Mouse (Mus musculus): ENCODE results near the gene BC029722. TPM values are rescaled to one million over a fixed set of nuclear protein-coding genes. Genes with fewer than 3 reads are reported as not detected.

BC029722 gene
- total and polyA plus RNA-seq, 2 experiments from 2014 or later = 35.4 to 52.2 TPM

DNA sequence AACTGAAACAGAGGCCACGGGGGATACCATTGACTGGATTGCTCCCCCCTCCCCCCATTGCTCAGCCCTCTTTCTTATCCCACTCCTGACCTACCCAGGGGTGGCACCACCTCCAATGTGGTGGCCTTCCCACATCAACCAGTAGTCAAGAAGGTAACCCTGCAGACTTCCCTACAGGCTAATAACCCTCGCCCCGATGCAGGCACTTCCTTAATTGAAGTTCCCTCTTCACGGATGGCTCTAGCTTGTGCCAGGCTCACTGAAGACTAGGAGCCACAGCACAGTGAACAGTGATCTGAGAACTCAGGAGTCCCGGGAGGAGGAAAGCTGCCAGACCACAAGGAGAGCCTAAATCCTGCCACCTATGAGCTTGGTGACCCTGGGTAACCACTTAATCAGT lies 32.3 kb downstream of the BC029722 start:
- Histone ChIP-seq H3K27ac (no peak overlapping the region), H3K27me3 (ENCODE audit: insufficient read depth, low read length) (no peaks in the 10 kb centered on the region), H3K4me1 (ENCODE audit: insufficient read depth, low read length) (0 out of 2 replicates have a peak, but pooled peaks cover 4% of the 10 kb centered on the region), H3K4me2 (ENCODE audit: low read depth, low read length) (no peak overlapping the region), H3K4me3 (ENCODE audit: low read length) (no peak overlapping the region), H3K36me3 (ENCODE audit: insufficient read depth, low read length) (no peaks in the 10 kb centered on the region), H3K9ac (replicated peaks; ENCODE audit: low read length) (no peak overlapping the region), H3K9me3 (ENCODE audit: low read length) (no peaks in the 10 kb centered on the region)
- TF ChIP-seq CTCF (IDR thresholded peaks at IDR 0.05; ENCODE audit: low read depth) = no peak
- no peak for ATAC-seq
- no peak for DNase-seq (ENCODE audit: low spot score)
- 71% methylated on average over 5 of the region's 5 CpGs for WGBS

- Histone ChIP-seq H3K4me2 (ENCODE audit: low read depth, low read length) (no peak overlapping the region), H3K27ac (no peak overlapping the region), H3K9me3 (ENCODE audit: low read length) (no peaks in the 10 kb centered on the region), H3K4me1 (ENCODE audit: insufficient read depth, low read length) (0 out of 2 replicates have a peak, but pooled peaks cover 4% of the 10 kb centered on the region), H3K36me3 (ENCODE audit: insufficient read depth, low read length) (no peaks in the 10 kb centered on the region), H3K4me3 (ENCODE audit: low read length) (no peak overlapping the region), H3K9ac (replicated peaks; ENCODE audit: low read length) (no peak overlapping the region), H3K27me3 (ENCODE audit: insufficient read depth, low read length) (no peaks in the 10 kb centered on the region)
- DNase-seq (ENCODE audit: low spot score) = no peak
- no peak for TF ChIP-seq CTCF (IDR thresholded peaks at IDR 0.05; ENCODE audit: low read depth)
- no peak for ATAC-seq
- 72% methylated on average over 6 of the region's 6 CpGs for WGBS
Measured at GRCm38 (mm10) chr2:155784534-155784933, 34.7 kb downstream of the BC029722 start.

DNA sequence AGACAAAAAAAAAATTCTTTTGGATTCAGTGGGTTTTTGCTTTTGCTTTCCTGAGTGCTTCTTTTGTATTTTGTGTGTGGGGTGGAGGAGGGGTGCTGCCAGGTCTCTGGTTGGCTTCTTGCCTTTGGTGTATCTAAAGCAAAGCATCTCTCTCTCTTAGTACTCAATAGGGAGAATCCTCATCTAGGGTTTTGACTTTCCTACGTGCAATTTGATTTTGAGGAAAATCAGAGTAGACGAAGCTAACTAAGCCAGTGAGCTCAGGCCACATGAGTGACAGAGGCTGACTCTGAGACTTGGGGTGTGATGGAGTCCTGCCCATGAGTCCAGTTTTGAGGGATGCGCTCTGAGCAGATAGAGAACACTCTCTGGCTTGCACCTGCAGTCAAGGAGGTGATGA lies 39.7 kb downstream of the BC029722 start:
- Histone ChIP-seq H3K27me3 (ENCODE audit: insufficient read depth, low read length) (no peaks in the 10 kb centered on the region), H3K36me3 (ENCODE audit: insufficient read depth, low read length) (no peaks in the 10 kb centered on the region), H3K27ac (no peak overlapping the region), H3K9me3 (ENCODE audit: low read length) (no peaks in the 10 kb centered on the region), H3K9ac (replicated peaks; ENCODE audit: low read length) (no peak overlapping the region), H3K4me3 (ENCODE audit: low read length) (no peak overlapping the region), H3K4me1 (ENCODE audit: insufficient read depth, low read length) (peaks cover 5% of the 10 kb centered on the region; the same call in 1 of the 2 replicates), H3K4me2 (ENCODE audit: low read depth, low read length) (no peak overlapping the region)
- no peak for ATAC-seq
- TF ChIP-seq CTCF (IDR thresholded peaks at IDR 0.05; ENCODE audit: low read depth) = no peak
- 81% methylated on average over 3 of the region's 3 CpGs for WGBS
- DNase-seq (ENCODE audit: low spot score) = no peak

GRCm38 (mm10) chr2:155779066-155779465 lies 40.2 kb downstream of the BC029722 start:
- Histone ChIP-seq H3K4me2 (ENCODE audit: low read depth, low read length) (no peak overlapping the region), H3K27me3 (ENCODE audit: insufficient read depth, low read length) (no peaks in the 10 kb centered on the region), H3K27ac (no peak overlapping the region), H3K4me3 (ENCODE audit: low read length) (no peak overlapping the region), H3K9me3 (ENCODE audit: low read length) (no peaks in the 10 kb centered on the region), H3K4me1 (ENCODE audit: insufficient read depth, low read length) (peaks cover 5% of the 10 kb centered on the region; the same call in 1 of the 2 replicates), H3K36me3 (ENCODE audit: insufficient read depth, low read length) (no peaks in the 10 kb centered on the region), H3K9ac (replicated peaks; ENCODE audit: low read length) (no peak overlapping the region)
- TF ChIP-seq CTCF (IDR thresholded peaks at IDR 0.05; ENCODE audit: low read depth) = no peak
- WGBS = 41% methylated on average over 7 of the region's 7 CpGs
- no peak for ATAC-seq
- peak; percentile 40 for DNase-seq (ENCODE audit: low spot score)

DNA sequence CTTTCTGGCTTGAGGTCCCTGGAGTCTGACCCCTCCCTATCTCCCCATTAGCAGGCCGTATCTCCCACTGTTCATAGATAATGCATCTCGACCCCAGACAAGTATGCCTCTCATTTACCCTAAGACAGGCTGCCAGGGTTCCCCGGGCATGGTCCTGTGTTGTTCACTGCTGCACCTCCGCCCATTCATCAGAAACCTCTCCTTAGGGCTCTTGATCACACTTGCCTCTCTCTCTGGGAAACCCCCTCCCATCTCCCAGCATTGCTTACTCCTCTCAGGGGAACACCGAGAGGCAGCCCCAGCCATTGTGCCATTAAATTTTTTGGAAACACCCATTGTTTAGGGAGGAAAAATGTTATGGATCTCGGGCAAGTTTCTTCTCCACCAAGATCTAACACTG lies 41.2 kb downstream of the BC029722 start:
- peaks cover 5% of the 10 kb centered on the region; the same call in 1 of the 2 replicates for H3K4me1 ChIP-seq (ENCODE audit: insufficient read depth, low read length)
- no peak for TF ChIP-seq CTCF (IDR thresholded peaks at IDR 0.05; ENCODE audit: low read depth)
- ATAC-seq = no peak
- no peaks in the 10 kb centered on the region for H3K27me3 ChIP-seq (ENCODE audit: insufficient read depth, low read length)
- DNase-seq (ENCODE audit: low spot score) = no peak
- no peak overlapping the region for H3K9ac ChIP-seq (replicated peaks; ENCODE audit: low read length)
- H3K27ac ChIP-seq = no peak overlapping the region
- WGBS = 46% methylated on average over 6 of the region's 6 CpGs
- H3K36me3 ChIP-seq (ENCODE audit: insufficient read depth, low read length) = no peaks in the 10 kb centered on the region
- no peak overlapping the region for H3K4me3 ChIP-seq (ENCODE audit: low read length)
- H3K4me2 ChIP-seq (ENCODE audit: low read depth, low read length) = peak overlapping the region; percentile 77
- no peaks in the 10 kb centered on the region for H3K9me3 ChIP-seq (ENCODE audit: low read length)

DNA sequence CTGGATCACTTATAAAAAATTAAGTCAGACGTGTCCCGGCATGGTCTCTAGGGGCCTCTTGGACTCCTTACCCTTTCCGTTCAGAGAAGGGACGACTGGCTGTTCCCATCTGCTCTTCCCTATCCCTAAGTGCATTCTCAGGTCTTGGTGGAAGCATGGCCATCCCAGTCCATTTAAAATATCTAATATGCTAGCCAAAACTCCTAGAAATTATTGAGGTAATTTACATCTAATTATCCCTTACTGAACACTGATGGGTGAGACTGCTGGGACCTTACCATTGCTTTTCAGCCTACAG lies 41.6 kb downstream of the BC029722 start:
- Histone ChIP-seq H3K27ac (no peak overlapping the region), H3K9me3 (ENCODE audit: low read length) (no peaks in the 10 kb centered on the region), H3K4me3 (ENCODE audit: low read length) (peak overlapping the region; percentile 19; the same call in 1 of the 2 replicates), H3K9ac (replicated peaks; ENCODE audit: low read length) (no peak overlapping the region), H3K4me1 (ENCODE audit: insufficient read depth, low read length) (peaks cover 5% of the 10 kb centered on the region; the same call in 1 of the 2 replicates), H3K36me3 (ENCODE audit: insufficient read depth, low read length) (no peaks in the 10 kb centered on the region), H3K27me3 (ENCODE audit: insufficient read depth, low read length) (no peaks in the 10 kb centered on the region), H3K4me2 (ENCODE audit: low read depth, low read length) (peak overlapping the region; percentile 77)
- ATAC-seq = no peak
- WGBS = 42% methylated on average over 4 of the region's 4 CpGs
- no peak for DNase-seq (ENCODE audit: low spot score)
- TF ChIP-seq CTCF (IDR thresholded peaks at IDR 0.05; ENCODE audit: low read depth) = no peak

- Histone ChIP-seq H3K4me1 (ENCODE audit: insufficient read depth, low read length) (peaks cover 5% of the 10 kb centered on the region; the same call in 1 of the 2 replicates), H3K9me3 (ENCODE audit: low read length) (no peaks in the 10 kb centered on the region), H3K27me3 (ENCODE audit: insufficient read depth, low read length) (no peaks in the 10 kb centered on the region), H3K36me3 (ENCODE audit: insufficient read depth, low read length) (no peaks in the 10 kb centered on the region), H3K4me3 (ENCODE audit: low read length) (peak overlapping the region; percentile 76), H3K4me2 (ENCODE audit: low read depth, low read length) (peak overlapping the region; percentile 77), H3K27ac (peak overlapping the region; percentile 18; the same call in 1 of the 2 replicates), H3K9ac (replicated peaks; ENCODE audit: low read length) (peak overlapping the region; percentile 96; the same call in 1 of the 2 replicates)
- 65% methylated on average over 10 of the region's 10 CpGs for WGBS
- ATAC-seq (no peak), DNase-seq (ENCODE audit: low spot score) (no peak)
- TF ChIP-seq CTCF (IDR thresholded peaks at IDR 0.05; ENCODE audit: low read depth) = no peak
Measured at GRCm38 (mm10) chr2:155776824-155777687, 42.2 kb downstream of the BC029722 start.
